7 mouse cellular contexts compared by ENCODE assay signal in the genomic region with DNA sequence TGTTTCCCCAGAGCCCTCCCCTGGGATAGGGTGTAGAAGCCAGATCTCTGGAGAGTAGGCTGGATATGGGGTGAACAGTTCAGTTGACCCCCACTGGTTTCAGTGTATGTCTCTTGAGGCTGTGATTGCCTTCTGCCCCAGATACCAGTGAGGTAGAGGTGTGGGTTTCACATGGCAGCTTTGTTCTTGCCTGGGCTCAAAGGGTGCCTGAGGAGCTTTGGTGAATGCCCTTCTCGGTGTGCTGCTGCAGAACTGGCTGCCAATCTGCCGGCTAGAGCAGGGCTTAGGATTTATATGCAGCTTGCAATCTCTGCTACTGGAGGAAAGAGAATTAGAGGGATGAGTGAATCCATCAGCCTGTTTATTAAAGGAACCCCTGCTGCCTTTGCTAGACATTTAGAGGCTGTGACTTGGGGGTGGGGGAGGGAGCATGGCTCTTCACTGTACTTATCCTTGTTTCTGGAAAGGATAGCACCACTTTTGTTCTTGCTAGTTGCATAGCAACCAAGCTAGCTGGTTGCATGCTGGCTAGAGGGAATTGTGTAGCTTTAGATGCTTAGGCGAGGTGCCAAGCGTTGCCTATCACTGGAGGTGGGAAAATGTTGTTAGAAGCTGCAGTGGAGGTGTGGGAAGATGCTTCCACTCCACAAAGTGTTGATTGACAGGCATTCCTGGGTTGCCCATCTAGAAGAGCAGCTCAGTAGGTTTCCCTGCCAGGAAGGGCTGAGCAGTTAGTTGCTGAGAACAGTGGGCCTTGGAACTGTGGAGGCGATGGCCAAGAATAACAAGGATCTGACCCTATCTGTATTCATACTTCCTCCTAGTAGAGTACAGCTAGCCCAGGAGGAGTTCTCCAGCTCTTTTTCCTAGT. TPM values are rescaled to one million over a fixed set of nuclear protein-coding genes. Genes with fewer than 3 reads are reported as not detected.
DNase-seq lines count a peak whose midpoint lies in the region; ATAC-seq and TF ChIP-seq lines count a peak whose summit lies in the region.

No protein-coding gene starts in this region.

- H3K4me3 ChIP-seq in left cerebral cortex, adult 2 months, result peak overlapping the region; percentile 26; the same call in 1 of the 2 replicates

- peak; percentile 71 for DNase-seq in layer of hippocampus, adult 11-12 months (ENCODE audit: low spot score)
- DNase-seq in layer of hippocampus, adult 9-10 months (ENCODE audit: low spot score), result no peak
- peak; percentile 87 to 91 for DNase-seq in frontal cortex, postnatal 36 days (ENCODE audit: low spot score in 2 of 2)
- DNase-seq in left cerebral cortex, adult 2 months (ENCODE audit: extremely low spot score in 1 of 2, low spot score in 2 of 2), result peak; percentile 70 to 79
- peak; percentile 83 to 88 for DNase-seq in right cerebral cortex, postnatal 36 days (ENCODE audit: low spot score in 2 of 2)
- no peak for DNase-seq in cerebellum, adult 9-10 months

- intact Hi-C loops in left cerebral cortex, adult 2 months (cut with DNase I), result no loop called here

- no peak for ATAC-seq in monocyte, adult 5-6 weeks (replicated peaks; ENCODE audit: insufficient number of reproducible peaks, low FRiP score, low TSS enrichment, poor library complexity, severe bottlenecking)

- TF ChIP-seq CTCF in left cerebral cortex, adult 2 months (IDR thresholded peaks at IDR 0.05), result no peak

- H3K27ac ChIP-seq in left cerebral cortex, adult 2 months, result peak overlapping the region; percentile 81

RNA-seq across cellular contexts. Expression of a gene that starts 7.7 kb away (rescaled TPM):
- 100 to 1,000 TPM; 420 to 427 TPM for total RNA-seq in left cerebral cortex, adult 2 months (2021)
- 103 to 166 TPM (median 150 TPM) in 3 replicates for total RNA-seq in monocyte, adult 5-6 weeks (2017)

RNA-seq across cellular contexts. Expression of a gene that starts 8.1 kb away (rescaled TPM):
- 10 to 100 TPM; 31.1 to 32.8 TPM for total RNA-seq in left cerebral cortex, adult 2 months (2021)
- total RNA-seq in monocyte, adult 5-6 weeks (2017), result 54.7 to 91.7 TPM (median 58.7 TPM) in 3 replicates

RNA-seq across cellular contexts. Expression of a gene that starts 21.2 kb away (rescaled TPM):
- total RNA-seq in left cerebral cortex, adult 2 months (2021), result 10 to 100 TPM; 34.8 to 41.4 TPM
- 27.1 to 48.1 TPM (median 29.4 TPM) in 3 replicates for total RNA-seq in monocyte, adult 5-6 weeks (2017)

RNA-seq across cellular contexts. Expression of a gene that starts 46.3 kb away (rescaled TPM):
- total RNA-seq in left cerebral cortex, adult 2 months (2021), result 10 to 100 TPM; 50.1 to 56.8 TPM
- total RNA-seq in monocyte, adult 5-6 weeks (2017), result 7.9 to 13.7 TPM (median 8.1 TPM) in 3 replicates

RNA-seq across cellular contexts. Expression of a gene that starts 56.8 kb away (rescaled TPM):
- 10 to 100 TPM; 91.2 to 97.6 TPM for total RNA-seq in left cerebral cortex, adult 2 months (2021)
- total RNA-seq in monocyte, adult 5-6 weeks (2017), result 0.19 TPM in 1 of 3 replicates, not detected in the others

Comparison
In these comparisons a context has a peak if more than half of its experiments do, and no peak if none do; other contexts are left out.
1. DNase-seq: peak in layer of hippocampus, adult 11-12 months (single experiment), frontal cortex, postnatal 36 days (2 of 2), left cerebral cortex, adult 2 months (2 of 2) and right cerebral cortex, postnatal 36 days (2 of 2); none in layer of hippocampus, adult 9-10 months (single experiment) and cerebellum, adult 9-10 months (single experiment).